In genomic region chr12:27479601-27480001, GRCm38 (mm10) we compare ENCODE assay signal across 18 mouse cellular contexts.
DNase-seq lines count a peak whose midpoint lies in the region; ATAC-seq lines count a peak whose summit lies in the region.
"Had no signal": no experiment of that assay in that cellular context is flagged by ENCODE, and none has a peak within 500 bp of the region (broad histone marks: within the 10 kb centered on the region; RNA-seq: fewer than 3 reads in every experiment).

No protein-coding gene starts in this region.

- no peaks in the 10 kb centered on the region for H3K27me3 ChIP-seq in hindbrain, embryonic 16.5 days (replicated peaks; ENCODE audit: control insufficient read depth, insufficient read depth, low read length)
- H3K27me3 ChIP-seq in hindbrain, embryonic 11.5 days (ENCODE audit: control insufficient read depth, insufficient read depth, low read length) = no peaks in the 10 kb centered on the region
- 0 out of 2 replicates have a peak, but pooled peaks cover 6% of the 10 kb centered on the region for H3K27me3 ChIP-seq in embryonic facial prominence, embryonic 10.5 days (replicated peaks; ENCODE audit: low read depth, poor library complexity, severe bottlenecking)
- H3K27me3 ChIP-seq: embryonic facial prominence, embryonic 15.5 days; liver, embryonic 12.5 days; lung, embryonic 15.5 days; neural tube, embryonic 12.5 days had no signal

- no peak overlapping the region for H3K9ac ChIP-seq in hindbrain, embryonic 16.5 days (ENCODE audit: low read depth, low read length)
- H3K9ac ChIP-seq in hindbrain, embryonic 11.5 days (ENCODE audit: low read depth, low read length) = no peak overlapping the region
- H3K9ac ChIP-seq: embryonic facial prominence, embryonic 15.5 days; liver, embryonic 12.5 days; lung, embryonic 15.5 days; neural tube, embryonic 12.5 days had no signal

- no peak for DNase-seq in hindbrain, embryonic 11.5 days (ENCODE audit: low spot score)
- DNase-seq in brain, adult 2 months (ENCODE audit: low read depth, low spot score) = peak; percentile 29
- no peak for DNase-seq in embryonic facial prominence, embryonic 10.5 days (ENCODE audit: low spot score)
- DNase-seq in layer of hippocampus, adult 9-11 months = peak; percentile 67
- no peak for DNase-seq in urinary bladder, postnatal 14 days (ENCODE audit: low spot score)
- DNase-seq in neural tube, embryonic 10.5 days (ENCODE audit: extremely low spot score, low spot score) = no peak
- DNase-seq: cerebellum, adult 18-20 months; heart, adult 2 months; thymus, postnatal 25 days had no signal

- H3K4me3 ChIP-seq in hindbrain, embryonic 16.5 days (ENCODE audit: low read length) = no peak overlapping the region
- no peak overlapping the region for H3K4me3 ChIP-seq in hindbrain, embryonic 11.5 days (ENCODE audit: low read depth, low read length)
- H3K4me3 ChIP-seq in embryonic facial prominence, embryonic 10.5 days = no peak overlapping the region
- H3K4me3 ChIP-seq: embryonic facial prominence, embryonic 15.5 days; heart, adult 2 months; hindbrain, embryonic 10.5 days; liver, embryonic 12.5 days; lung, embryonic 15.5 days; neural tube, embryonic 12.5 days had no signal

- H3K36me3 ChIP-seq in hindbrain, embryonic 16.5 days (ENCODE audit: control insufficient read depth, insufficient read depth, low read length) = no peaks in the 10 kb centered on the region
- H3K36me3 ChIP-seq in hindbrain, embryonic 11.5 days (ENCODE audit: control insufficient read depth, insufficient read depth, low read length) = no peaks in the 10 kb centered on the region
- no peaks in the 10 kb centered on the region for H3K36me3 ChIP-seq in embryonic facial prominence, embryonic 10.5 days (replicated peaks)
- H3K36me3 ChIP-seq: embryonic facial prominence, embryonic 15.5 days; hindbrain, embryonic 10.5 days; liver, embryonic 12.5 days; lung, embryonic 15.5 days; neural tube, embryonic 12.5 days had no signal

- peak; percentile 34; the same call in 1 of the 2 replicates for ATAC-seq in hindbrain, embryonic 16.5 days
- ATAC-seq in hindbrain, embryonic 11.5 days (ENCODE audit: low FRiP score) = no peak
- no peak for ATAC-seq in inflammation-experienced regulatory T-cells, adult 6 months
- ATAC-seq: intestine, postnatal 0 days; liver, embryonic 12.5 days; midbrain, embryonic 16.5 days had no signal

- H3K4me1 ChIP-seq in hindbrain, embryonic 16.5 days (ENCODE audit: control insufficient read depth, insufficient read depth, low read depth, low read length) = no peaks in the 10 kb centered on the region
- no peaks in the 10 kb centered on the region for H3K4me1 ChIP-seq in hindbrain, embryonic 11.5 days (replicated peaks; ENCODE audit: control insufficient read depth, insufficient read depth, low read length)
- peaks cover 18% of the 10 kb centered on the region for H3K4me1 ChIP-seq in embryonic facial prominence, embryonic 10.5 days
- H3K4me1 ChIP-seq: hindbrain, embryonic 10.5 days; liver, embryonic 12.5 days; neural tube, embryonic 12.5 days had no signal

- no peak overlapping the region for H3K4me2 ChIP-seq in hindbrain, embryonic 16.5 days (ENCODE audit: low read length)
- H3K4me2 ChIP-seq in hindbrain, embryonic 11.5 days (replicated peaks; ENCODE audit: low read depth, low read length) = no peak overlapping the region
- H3K4me2 ChIP-seq: embryonic facial prominence, embryonic 15.5 days; liver, embryonic 12.5 days; lung, embryonic 15.5 days; neural tube, embryonic 12.5 days had no signal

- H3K9me3 ChIP-seq in hindbrain, embryonic 16.5 days (ENCODE audit: control insufficient read depth, low read length) = no peaks in the 10 kb centered on the region
- H3K9me3 ChIP-seq in hindbrain, embryonic 11.5 days (ENCODE audit: control insufficient read depth, low read length) = no peaks in the 10 kb centered on the region
- H3K9me3 ChIP-seq in embryonic facial prominence, embryonic 10.5 days = no peaks in the 10 kb centered on the region
- H3K9me3 ChIP-seq: embryonic facial prominence, embryonic 15.5 days; hindbrain, embryonic 10.5 days; liver, embryonic 12.5 days; lung, embryonic 15.5 days; neural tube, embryonic 12.5 days had no signal

- H3K27ac ChIP-seq in hindbrain, embryonic 16.5 days (ENCODE audit: low read depth, low read length) = no peak overlapping the region
- no peak overlapping the region for H3K27ac ChIP-seq in hindbrain, embryonic 11.5 days (ENCODE audit: low read depth, low read length)
- H3K27ac ChIP-seq in embryonic facial prominence, embryonic 10.5 days (replicated peaks) = peak overlapping the region; percentile 65; the same call in 1 of the 2 replicates
- H3K27ac ChIP-seq: embryonic facial prominence, embryonic 15.5 days; heart, adult 2 months; hindbrain, embryonic 10.5 days; liver, embryonic 12.5 days; lung, embryonic 15.5 days; neural tube, embryonic 12.5 days had no signal

- WGBS in hindbrain, embryonic 16.5 days = 73% methylated on average over 7 of the region's 7 CpGs
- WGBS in hindbrain, embryonic 11.5 days = 84% methylated on average over 7 of the region's 7 CpGs
- 90% methylated on average over 7 of the region's 7 CpGs for WGBS in embryonic facial prominence, embryonic 10.5 days

Comparison
In these comparisons a context has a peak if more than half of its experiments do, and no peak if none do; other contexts are left out.
1. DNase-seq: peak in brain, adult 2 months (single experiment) and layer of hippocampus, adult 9-11 months (single experiment); none in hindbrain, embryonic 11.5 days (single experiment), embryonic facial prominence, embryonic 10.5 days (single experiment), urinary bladder, postnatal 14 days (single experiment) and neural tube, embryonic 10.5 days (single experiment).